Comparison of ENCODE assay signal across 18 mouse cellular contexts in genomic region chr19:9966096-9966867, GRCm38 (mm10). TPM values are rescaled to one million over a fixed set of nuclear protein-coding genes. Genes with fewer than 3 reads are reported as not detected.
A peak's percentile ranks its signal among the peaks of the same experiment; 100 is the strongest.
DNase-seq lines count a peak whose midpoint lies in the region; ATAC-seq and TF ChIP-seq lines count a peak whose summit lies in the region.
"Had no signal": no experiment of that assay in that cellular context is flagged by ENCODE, and none has a peak within 500 bp of the region (broad histone marks: within the 10 kb centered on the region; RNA-seq: fewer than 3 reads in every experiment).

No protein-coding gene starts in this region.

- peaks cover 3% of the 10 kb centered on the region for H3K27me3 ChIP-seq in Patski
- H3K27me3 ChIP-seq in embryonic facial prominence, embryonic 15.5 days: no peaks in the 10 kb centered on the region
- no peaks in the 10 kb centered on the region for H3K27me3 ChIP-seq in liver, postnatal 0 days (ENCODE audit: insufficient read depth, low read length)
- H3K27me3 ChIP-seq: forebrain, embryonic 15.5 days; heart, embryonic 15.5 days had no signal

- H3K9ac ChIP-seq in embryonic facial prominence, embryonic 15.5 days: no peak overlapping the region
- H3K9ac ChIP-seq in liver, postnatal 0 days (replicated peaks): no peak overlapping the region
- H3K9ac ChIP-seq: forebrain, embryonic 15.5 days; heart, embryonic 15.5 days; liver, embryonic 14.5 days had no signal

- H3K4me1 ChIP-seq in embryonic facial prominence, embryonic 15.5 days: peaks cover 19% of the 10 kb centered on the region; the same call in 1 of the 2 replicates
- peaks cover 17% of the 10 kb centered on the region for H3K4me1 ChIP-seq in liver, postnatal 0 days (ENCODE audit: insufficient read depth)
- H3K4me1 ChIP-seq: forebrain, embryonic 15.5 days had no signal

- no peak for TF ChIP-seq CTCF in layer of hippocampus, adult 2 months (conservative IDR thresholded peaks at IDR 0.05)
- TF ChIP-seq CTCF in Patski (IDR thresholded peaks at IDR 0.05): no peak
- no peak for TF ChIP-seq CTCF in liver, postnatal 0 days (IDR thresholded peaks at IDR 0.05; ENCODE audit: low read depth)

- CTCF ChIA-PET in Patski (lab: Charles Lee): interaction anchor here (1.7 kb wide), 1 partner anchor 25 kb away, joined by 5 read pairs; no protein-coding TSS in a partner anchor

- peak overlapping the region; percentile 61 for H3K27ac ChIP-seq in layer of hippocampus, adult 2 months
- H3K27ac ChIP-seq in embryonic facial prominence, embryonic 15.5 days (replicated peaks): no peak overlapping the region; the same call in 1 of the 2 replicates
- H3K27ac ChIP-seq in liver, postnatal 0 days (ENCODE audit: low read depth): no peak overlapping the region
- H3K27ac ChIP-seq: forebrain, embryonic 15.5 days; heart, embryonic 15.5 days; liver, embryonic 14.5 days had no signal

- no peaks in the 10 kb centered on the region for H3K9me3 ChIP-seq in embryonic facial prominence, embryonic 15.5 days (replicated peaks)
- H3K9me3 ChIP-seq in liver, postnatal 0 days (ENCODE audit: low read length): no peaks in the 10 kb centered on the region
- H3K9me3 ChIP-seq: forebrain, embryonic 15.5 days; heart, embryonic 15.5 days had no signal

- WGBS in embryonic facial prominence, embryonic 15.5 days: 28% methylated on average over 2 of the region's 2 CpGs
- WGBS in liver, postnatal 0 days (ENCODE audit: insufficient replicate concordance): 66% methylated on average over 2 of the region's 2 CpGs

- no peak for DNase-seq in layer of hippocampus, adult 2 months (ENCODE audit: low spot score in 2 of 2)
- DNase-seq in layer of hippocampus, postnatal 14 days (ENCODE audit: low spot score in 2 of 2): no peak
- no peak for DNase-seq in Patski (ENCODE audit: low read depth, low spot score)
- no peak for DNase-seq in cerebellum, adult 8-10 months
- no peak for DNase-seq in liver, postnatal 0 days
- no peak for DNase-seq in adrenal gland, adult (ENCODE audit: inconsistent age in 2 of 2, low spot score in 1 of 2)
- DNase-seq: adrenal gland, postnatal 14 days; cerebellum, adult 9-11 months; gastrocnemius, postnatal 10 days; midbrain, embryonic 14.5 days; right cerebral cortex, postnatal 25 days; thymus, adult 18-20 months had no signal

- ATAC-seq in Patski: peak; percentile 54
- peak; percentile 58; the same call in 1 of the 2 replicates for ATAC-seq in embryonic facial prominence, embryonic 15.5 days (ENCODE audit: insufficient number of reproducible peaks, low FRiP score, low TSS enrichment, low read depth)
- peak; percentile 68 for ATAC-seq in monocyte, adult 5-6 weeks (replicated peaks; ENCODE audit: insufficient number of reproducible peaks, low FRiP score, low TSS enrichment, poor library complexity, severe bottlenecking)
- no peak for ATAC-seq in liver, postnatal 0 days
- ATAC-seq: forebrain, embryonic 15.5 days; inflammation-experienced regulatory T-cells, adult 6 months had no signal

- no peak for TF ChIP-seq EP300 in liver, postnatal 0 days (IDR thresholded peaks at IDR 0.05; ENCODE audit: low read depth)

- no peak overlapping the region for H3K4me3 ChIP-seq in layer of hippocampus, adult 2 months
- no peak overlapping the region for H3K4me3 ChIP-seq in embryonic facial prominence, embryonic 15.5 days (replicated peaks)
- no peak overlapping the region for H3K4me3 ChIP-seq in liver, postnatal 0 days (ENCODE audit: low read depth, low read length)
- H3K4me3 ChIP-seq: forebrain, embryonic 15.5 days; heart, embryonic 15.5 days had no signal

- in situ Hi-C loops in Patski (cut with MboI; ENCODE audit: low pct_unique_long_range_greater_than_20kb): no loop called here

- no peak overlapping the region for H3K4me2 ChIP-seq in embryonic facial prominence, embryonic 15.5 days (replicated peaks)
- H3K4me2 ChIP-seq in liver, postnatal 0 days (ENCODE audit: low read depth, low read length): no peak overlapping the region
- H3K4me2 ChIP-seq: forebrain, embryonic 15.5 days; heart, embryonic 15.5 days had no signal

- no peaks in the 10 kb centered on the region for H3K36me3 ChIP-seq in embryonic facial prominence, embryonic 15.5 days
- H3K36me3 ChIP-seq in liver, postnatal 0 days (replicated peaks; ENCODE audit: insufficient read depth, low read length): no peaks in the 10 kb centered on the region
- H3K36me3 ChIP-seq: forebrain, embryonic 15.5 days; heart, embryonic 15.5 days had no signal

- POLR2A ChIA-PET in Patski (lab: Charles Lee): no interaction called here

RNA-seq across cellular contexts. Expression of gene Fth1, which starts 14.1 kb away (rescaled TPM):
- total RNA-seq in layer of hippocampus, adult 2 months (2021): 1,000 to 10,000 TPM; 3,170 to 3,409 TPM
- 1,000 to 10,000 TPM; 2,325 to 2,371 TPM for total RNA-seq in layer of hippocampus, postnatal 14 days (2021)
- polyA plus RNA-seq in Patski (2021): 2,141 TPM
- polyA plus RNA-seq in embryonic facial prominence, embryonic 15.5 days (2015; fragmentation: Nextera tagmentation; extraction: Ambion mirVana): 1,601 and 1,694 TPM in 2 replicates
- total RNA-seq in monocyte, adult 5-6 weeks (2017): 676 to 886 TPM (median 682 TPM) in 3 replicates
- polyA plus RNA-seq in liver, postnatal 0 days (2015; fragmentation: Nextera tagmentation; extraction: Ambion mirVana): 4,793 and 5,083 TPM in 2 replicates

RNA-seq across cellular contexts. Expression of gene Best1, which starts 35.2 kb away (rescaled TPM):
- 1 to 10 TPM; 1.2 to 1.5 TPM for total RNA-seq in layer of hippocampus, adult 2 months (2021)
- 1 to 10 TPM in 1 of 2 experiments, under 1 TPM in 1; 0.97 to 1.1 TPM for total RNA-seq in layer of hippocampus, postnatal 14 days (2021)
- not detected for polyA plus RNA-seq in Patski (2021)
- 1.2 and 1.9 TPM in 2 replicates for polyA plus RNA-seq in embryonic facial prominence, embryonic 15.5 days (2015; fragmentation: Nextera tagmentation; extraction: Ambion mirVana)
- 0.21 TPM in 1 of 3 replicates, not detected in the others for total RNA-seq in monocyte, adult 5-6 weeks (2017)
- 0.08 and 0.13 TPM in 2 replicates for polyA plus RNA-seq in liver, postnatal 0 days (2015; fragmentation: Nextera tagmentation; extraction: Ambion mirVana)

RNA-seq across cellular contexts. Expression of gene Rab3il1, which starts 35.2 kb away (rescaled TPM):
- total RNA-seq in layer of hippocampus, adult 2 months (2021): 10 to 100 TPM in 1 of 2 experiments, 1 to 10 TPM in 1; 9.7 to 10.4 TPM
- 10 to 100 TPM in 1 of 2 experiments, 1 to 10 TPM in 1; 8.9 to 12.8 TPM for total RNA-seq in layer of hippocampus, postnatal 14 days (2021)
- polyA plus RNA-seq in Patski (2021): 0.71 TPM
- 45.8 and 46.1 TPM in 2 replicates for polyA plus RNA-seq in embryonic facial prominence, embryonic 15.5 days (2015; fragmentation: Nextera tagmentation; extraction: Ambion mirVana)
- total RNA-seq in monocyte, adult 5-6 weeks (2017): 0.39 to 3.0 TPM in 2 of 3 replicates, not detected in the other
- polyA plus RNA-seq in liver, postnatal 0 days (2015; fragmentation: Nextera tagmentation; extraction: Ambion mirVana): 74.9 and 80.9 TPM in 2 replicates
- polyA plus RNA-seq: inflammation-experienced regulatory T-cells, adult 6 months had no signal
